Mouse (Mus musculus) C2C12 (cell line): ENCODE measurements around the gene Tatdn3.

ENCODE experiments used
- CTCF ChIP-seq: IDR thresholded peaks from one replicate; pipeline ENCODE4 v1.5.1; 2011; ENCODE audit not compliant: control insufficient read depth, insufficient read depth, insufficient read length
- FOSL1 ChIP-seq: IDR thresholded peaks from one replicate; pipeline ENCODE4 v1.8.0; 2011; ENCODE audit warnings: mild to moderate bottlenecking, low read length; ENCODE audit not compliant: poor library complexity, insufficient read depth, severe bottlenecking
- MAX ChIP-seq: IDR thresholded peaks from one replicate; pipeline ENCODE4 v1.6.1; 2011; ENCODE audit warnings: mild to moderate bottlenecking, control low read depth

DNA sequence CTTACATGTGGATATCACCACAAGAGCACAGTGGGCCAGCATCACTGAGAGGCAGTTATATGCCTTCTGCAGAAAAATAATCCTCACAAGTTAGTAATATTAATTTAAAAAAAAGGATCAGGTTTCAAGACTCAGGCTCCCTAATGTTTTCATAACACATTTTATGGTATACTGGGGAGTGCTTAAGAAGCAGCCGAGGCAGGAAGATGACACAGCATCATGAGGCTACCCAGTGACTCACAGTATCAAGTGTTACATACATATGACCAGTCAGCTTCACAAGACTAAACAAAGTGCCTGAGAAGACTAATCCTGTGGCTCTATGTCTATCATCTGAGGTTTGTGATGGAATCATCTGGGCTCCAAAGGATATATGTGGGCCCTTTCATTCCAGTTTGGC lies 64.7 kb downstream of the Tatdn3 start:
- TF ChIP-seq CTCF (no peak), MAX (peak; percentile 30), FOSL1 (peak; percentile 18)
